Mouse (Mus musculus): Measurements from ENCODE around the gene Ifna11. TPM values are rescaled to one million over a fixed set of nuclear protein-coding genes. Genes with fewer than 3 reads are reported as not detected.
"Not testable (repeated sequence)": the region's sequence is repeated elsewhere in the genome, so short reads cannot be mapped to it uniquely, and the experiment has no call there.

The Ifna11 gene
- polyA plus RNA-seq, 1 experiment from 2014 or later: not detected

DNA sequence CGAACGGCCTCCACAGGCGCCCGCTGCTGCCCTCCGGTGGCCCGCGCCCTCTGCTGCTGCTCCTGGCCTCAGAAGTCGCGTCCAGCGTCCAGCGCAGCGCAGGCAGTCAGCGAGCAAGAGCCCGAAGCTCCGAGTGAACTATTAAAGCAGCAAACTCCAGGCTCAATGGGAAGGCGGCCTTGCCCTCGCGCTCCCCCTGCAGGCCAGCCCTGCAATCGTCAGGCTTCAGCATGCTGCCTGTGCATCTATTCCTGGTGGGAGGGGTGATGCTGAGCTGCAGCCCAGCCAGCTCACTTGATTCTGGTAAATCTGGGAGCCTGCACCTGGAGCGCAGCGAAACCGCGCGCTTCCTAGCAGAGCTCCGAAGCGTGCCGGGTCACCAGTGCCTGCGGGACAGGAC is 31.4 kb upstream of the Ifna11 start, which contains the start of gene Gm13277:
Gene Gm13277 (plus strand): TSS at position 231 of the 400 bp plus-strand sequence.
- 0% methylated on average over 3 of the region's 28 CpGs for WGBS
- not testable (repeated sequence) for H3K27me3 ChIP-seq (ENCODE audit: control insufficient read depth, insufficient read depth, low read length); ATAC-seq (replicated peaks; ENCODE audit: insufficient number of reproducible peaks, low FRiP score, low TSS enrichment, low read depth)

DNA sequence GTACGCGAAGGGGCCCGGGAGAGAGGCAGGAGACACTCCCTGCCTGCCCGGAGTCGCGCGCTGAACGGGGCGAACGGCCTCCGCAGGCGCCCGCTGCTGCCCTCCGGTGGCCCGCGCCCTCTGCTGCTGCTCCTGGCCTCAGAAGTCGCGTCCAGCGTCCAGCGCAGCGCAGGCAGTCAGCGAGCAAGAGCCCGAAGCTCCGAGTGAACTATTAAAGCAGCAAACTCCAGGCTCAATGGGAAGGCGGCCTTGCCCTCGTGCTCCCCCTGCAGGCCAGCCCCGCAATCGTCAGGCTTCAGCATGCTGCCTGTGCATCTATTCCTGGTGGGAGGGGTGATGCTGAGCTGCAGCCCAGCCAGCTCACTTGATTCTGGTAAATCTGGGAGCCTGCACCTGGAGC is 28.5 kb upstream of the Ifna11 start, which contains the start of gene Gm13278:
Gene Gm13278 (plus strand): TSS at position 301 of the 400 bp plus-strand sequence.
- H3K27me3 ChIP-seq (ENCODE audit: control insufficient read depth, insufficient read depth, low read length); H3K9me3 ChIP-seq (replicated peaks; ENCODE audit: control insufficient read depth, low read length); H3K27ac ChIP-seq (replicated peaks; ENCODE audit: low read depth, low read length); H3K4me3 ChIP-seq (ENCODE audit: low read depth, low read length); H3K9ac ChIP-seq (replicated peaks; ENCODE audit: low read length); H3K4me1 ChIP-seq (ENCODE audit: control insufficient read depth, insufficient read depth, low read length); ATAC-seq (replicated peaks; ENCODE audit: insufficient number of reproducible peaks, low FRiP score, low TSS enrichment, low read depth); DNase-seq (ENCODE audit: low spot score); H3K36me3 ChIP-seq (replicated peaks; ENCODE audit: control insufficient read depth, insufficient read depth, low read depth, low read length); H3K4me2 ChIP-seq (ENCODE audit: low read depth, low read length): not testable (repeated sequence)
- no CpG with 5 or more reads among the region's 28 CpGs for WGBS

More for the DNA sequence above, 31.4 kb upstream of the Ifna11 start, which contains the start of gene Gm13277:
- not testable (repeated sequence) for H3K9me3 ChIP-seq (replicated peaks; ENCODE audit: control insufficient read depth, low read length); H3K4me3 ChIP-seq (ENCODE audit: low read depth, low read length); DNase-seq (ENCODE audit: low spot score); H3K4me2 ChIP-seq (ENCODE audit: low read depth, low read length); H3K4me1 ChIP-seq (ENCODE audit: control insufficient read depth, insufficient read depth, low read length); H3K36me3 ChIP-seq (replicated peaks; ENCODE audit: control insufficient read depth, insufficient read depth, low read depth, low read length); H3K27ac ChIP-seq (replicated peaks; ENCODE audit: low read depth, low read length); H3K9ac ChIP-seq (replicated peaks; ENCODE audit: low read length)

DNA sequence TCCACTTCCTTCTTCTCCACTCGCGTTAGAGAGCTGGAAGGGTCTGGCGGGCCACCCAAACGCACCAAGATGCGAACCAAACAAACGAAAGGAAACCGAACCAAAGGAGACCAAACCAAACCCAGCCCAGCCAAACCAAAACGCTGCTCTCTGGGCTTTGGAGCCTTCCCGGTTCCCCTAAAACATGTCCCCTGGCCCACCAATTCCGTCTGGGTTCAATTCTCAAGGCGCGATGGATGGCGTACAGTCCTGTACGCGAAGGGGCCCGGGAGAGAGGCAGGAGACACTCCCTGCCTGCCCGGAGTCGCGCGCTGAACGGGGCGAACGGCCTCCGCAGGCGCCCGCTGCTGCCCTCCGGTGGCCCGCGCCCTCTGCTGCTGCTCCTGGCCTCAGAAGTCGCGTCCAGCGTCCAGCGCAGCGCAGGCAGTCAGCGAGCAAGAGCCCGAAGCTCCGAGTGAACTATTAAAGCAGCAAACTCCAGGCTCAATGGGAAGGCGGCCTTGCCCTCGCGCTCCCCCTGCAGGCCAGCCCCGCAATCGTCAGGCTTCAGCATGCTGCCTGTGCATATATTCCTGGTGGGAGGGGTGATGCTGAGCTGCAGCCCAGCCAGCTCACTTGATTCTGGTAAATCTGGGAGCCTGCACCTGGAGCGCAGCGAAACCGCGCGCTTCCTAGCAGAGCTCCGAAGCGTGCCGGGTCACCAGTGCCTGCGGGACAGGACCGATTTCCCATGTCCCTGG is 25.7 kb upstream of the Ifna11 start, which contains the start of gene Gm13275:
Gene Gm13275 (plus strand): TSS at position 552 of the 740 bp plus-strand sequence.
- not testable (repeated sequence) for H3K4me2 ChIP-seq (ENCODE audit: low read depth, low read length); H3K27me3 ChIP-seq (ENCODE audit: control insufficient read depth, insufficient read depth, low read length); ATAC-seq (replicated peaks; ENCODE audit: insufficient number of reproducible peaks, low FRiP score, low TSS enrichment, low read depth); H3K9ac ChIP-seq (replicated peaks; ENCODE audit: low read length); H3K27ac ChIP-seq (replicated peaks; ENCODE audit: low read depth, low read length); H3K4me1 ChIP-seq (ENCODE audit: control insufficient read depth, insufficient read depth, low read length); H3K4me3 ChIP-seq (ENCODE audit: low read depth, low read length); DNase-seq (ENCODE audit: low spot score); H3K9me3 ChIP-seq (replicated peaks; ENCODE audit: control insufficient read depth, low read length); H3K36me3 ChIP-seq (replicated peaks; ENCODE audit: control insufficient read depth, insufficient read depth, low read depth, low read length)
- 1% methylated on average over 9 of the region's 52 CpGs for WGBS

DNA sequence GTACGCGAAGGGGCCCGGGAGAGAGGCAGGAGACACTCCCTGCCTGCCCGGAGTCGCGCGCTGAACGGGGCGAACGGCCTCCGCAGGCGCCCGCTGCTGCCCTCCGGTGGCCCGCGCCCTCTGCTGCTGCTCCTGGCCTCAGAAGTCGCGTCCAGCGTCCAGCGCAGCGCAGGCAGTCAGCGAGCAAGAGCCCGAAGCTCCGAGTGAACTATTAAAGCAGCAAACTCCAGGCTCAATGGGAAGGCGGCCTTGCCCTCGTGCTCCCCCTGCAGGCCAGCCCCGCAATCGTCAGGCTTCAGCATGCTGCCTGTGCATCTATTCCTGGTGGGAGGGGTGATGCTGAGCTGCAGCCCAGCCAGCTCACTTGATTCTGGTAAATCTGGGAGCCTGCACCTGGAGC is 22.7 kb upstream of the Ifna11 start, which contains the start of gene Gm13279:
Gene Gm13279 (plus strand): TSS at position 301 of the 400 bp plus-strand sequence.
- not testable (repeated sequence) for H3K4me3 ChIP-seq (ENCODE audit: low read depth, low read length); H3K27me3 ChIP-seq (ENCODE audit: control insufficient read depth, insufficient read depth, low read length); DNase-seq (ENCODE audit: low spot score); H3K9me3 ChIP-seq (replicated peaks; ENCODE audit: control insufficient read depth, low read length); H3K9ac ChIP-seq (replicated peaks; ENCODE audit: low read length); H3K36me3 ChIP-seq (replicated peaks; ENCODE audit: control insufficient read depth, insufficient read depth, low read depth, low read length); H3K4me1 ChIP-seq (ENCODE audit: control insufficient read depth, insufficient read depth, low read length); H3K27ac ChIP-seq (replicated peaks; ENCODE audit: low read depth, low read length); H3K4me2 ChIP-seq (ENCODE audit: low read depth, low read length); ATAC-seq (replicated peaks; ENCODE audit: insufficient number of reproducible peaks, low FRiP score, low TSS enrichment, low read depth)
- WGBS: no CpG with 5 or more reads among the region's 28 CpGs

DNA sequence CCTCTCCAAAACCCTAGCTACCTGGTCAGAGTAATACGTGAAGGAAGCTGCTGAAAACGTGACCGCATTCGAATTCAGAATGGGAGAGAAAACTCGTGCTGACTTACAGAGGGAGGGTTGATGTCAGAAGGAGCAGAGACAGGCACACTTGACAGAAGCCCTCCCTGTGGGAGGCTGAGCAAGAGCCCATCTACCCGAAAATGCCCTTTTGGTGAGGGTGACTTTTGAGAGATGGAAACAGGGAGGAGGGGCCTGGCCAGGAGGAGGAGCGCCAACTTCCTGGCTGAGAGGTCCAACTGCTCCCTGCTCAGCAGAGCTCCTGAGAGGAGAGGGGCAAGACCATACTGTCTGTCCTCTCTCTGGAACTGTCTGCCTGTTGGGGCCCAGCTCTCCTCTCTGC is 20.4 kb upstream of the Ifna11 start, which contains the start of gene Gm13285:
Gene Gm13285 (plus strand): TSS at position 301 of the 400 bp plus-strand sequence.
- WGBS: 10% methylated on average over 3 of the region's 7 CpGs
- not testable (repeated sequence) for H3K9me3 ChIP-seq (replicated peaks; ENCODE audit: control insufficient read depth, low read length); H3K27ac ChIP-seq (replicated peaks; ENCODE audit: low read depth, low read length); H3K9ac ChIP-seq (replicated peaks; ENCODE audit: low read length); H3K4me3 ChIP-seq (ENCODE audit: low read depth, low read length); H3K36me3 ChIP-seq (replicated peaks; ENCODE audit: control insufficient read depth, insufficient read depth, low read depth, low read length); ATAC-seq (replicated peaks; ENCODE audit: insufficient number of reproducible peaks, low FRiP score, low TSS enrichment, low read depth); H3K4me1 ChIP-seq (ENCODE audit: control insufficient read depth, insufficient read depth, low read length); H3K4me2 ChIP-seq (ENCODE audit: low read depth, low read length); DNase-seq (ENCODE audit: low spot score); H3K27me3 ChIP-seq (ENCODE audit: control insufficient read depth, insufficient read depth, low read length)

DNA sequence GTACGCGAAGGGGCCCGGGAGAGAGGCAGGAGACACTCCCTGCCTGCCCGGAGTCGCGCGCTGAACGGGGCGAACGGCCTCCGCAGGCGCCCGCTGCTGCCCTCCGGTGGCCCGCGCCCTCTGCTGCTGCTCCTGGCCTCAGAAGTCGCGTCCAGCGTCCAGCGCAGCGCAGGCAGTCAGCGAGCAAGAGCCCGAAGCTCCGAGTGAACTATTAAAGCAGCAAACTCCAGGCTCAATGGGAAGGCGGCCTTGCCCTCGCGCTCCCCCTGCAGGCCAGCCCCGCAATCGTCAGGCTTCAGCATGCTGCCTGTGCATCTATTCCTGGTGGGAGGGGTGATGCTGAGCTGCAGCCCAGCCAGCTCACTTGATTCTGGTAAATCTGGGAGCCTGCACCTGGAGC is 16.8 kb upstream of the Ifna11 start, which contains the start of gene Gm13287:
Gene Gm13287 (plus strand): TSS at position 301 of the 400 bp plus-strand sequence.
- no CpG with 5 or more reads among the region's 29 CpGs for WGBS
- ATAC-seq (replicated peaks; ENCODE audit: insufficient number of reproducible peaks, low FRiP score, low TSS enrichment, low read depth): not testable (repeated sequence)

DNA sequence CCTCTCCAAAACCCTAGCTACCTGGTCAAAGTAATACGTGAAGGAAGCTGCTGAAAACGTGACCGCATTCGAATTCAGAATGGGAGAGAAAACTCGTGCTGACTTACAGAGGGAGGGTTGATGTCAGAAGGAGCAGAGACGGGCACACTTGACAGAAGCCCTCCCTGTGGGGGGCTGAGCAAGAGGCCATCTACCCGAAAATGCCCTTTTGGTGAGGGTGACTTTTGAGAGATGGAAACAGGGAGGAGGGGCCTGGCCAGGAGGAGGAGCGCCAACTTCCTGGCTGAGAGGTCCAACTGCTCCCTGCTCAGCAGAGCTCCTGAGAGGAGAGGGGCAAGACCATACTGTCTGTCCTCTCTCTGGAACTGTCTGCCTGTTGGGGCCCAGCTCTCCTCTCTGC is 14.5 kb upstream of the Ifna11 start, which contains the start of gene Gm13288:
Gene Gm13288 (plus strand): TSS at position 301 of the 400 bp plus-strand sequence.
- not testable (repeated sequence) for H3K27me3 ChIP-seq (ENCODE audit: control insufficient read depth, insufficient read depth, low read length); ATAC-seq (replicated peaks; ENCODE audit: insufficient number of reproducible peaks, low FRiP score, low TSS enrichment, low read depth); H3K4me2 ChIP-seq (ENCODE audit: low read depth, low read length); H3K27ac ChIP-seq (replicated peaks; ENCODE audit: low read depth, low read length); H3K9me3 ChIP-seq (replicated peaks; ENCODE audit: control insufficient read depth, low read length); DNase-seq (ENCODE audit: low spot score); H3K4me1 ChIP-seq (ENCODE audit: control insufficient read depth, insufficient read depth, low read length); H3K4me3 ChIP-seq (ENCODE audit: low read depth, low read length); H3K36me3 ChIP-seq (replicated peaks; ENCODE audit: control insufficient read depth, insufficient read depth, low read depth, low read length); H3K9ac ChIP-seq (replicated peaks; ENCODE audit: low read length)
- no CpG with 5 or more reads among the region's 8 CpGs for WGBS

More for the DNA sequence above, 16.8 kb upstream of the Ifna11 start, which contains the start of gene Gm13287:
- not testable (repeated sequence) for H3K4me2 ChIP-seq (ENCODE audit: low read depth, low read length); H3K27me3 ChIP-seq (ENCODE audit: control insufficient read depth, insufficient read depth, low read length); H3K36me3 ChIP-seq (replicated peaks; ENCODE audit: control insufficient read depth, insufficient read depth, low read depth, low read length); H3K27ac ChIP-seq (replicated peaks; ENCODE audit: low read depth, low read length); DNase-seq (ENCODE audit: low spot score); H3K4me1 ChIP-seq (ENCODE audit: control insufficient read depth, insufficient read depth, low read length); H3K9me3 ChIP-seq (replicated peaks; ENCODE audit: control insufficient read depth, low read length); H3K9ac ChIP-seq (replicated peaks; ENCODE audit: low read length); H3K4me3 ChIP-seq (ENCODE audit: low read depth, low read length)

DNA sequence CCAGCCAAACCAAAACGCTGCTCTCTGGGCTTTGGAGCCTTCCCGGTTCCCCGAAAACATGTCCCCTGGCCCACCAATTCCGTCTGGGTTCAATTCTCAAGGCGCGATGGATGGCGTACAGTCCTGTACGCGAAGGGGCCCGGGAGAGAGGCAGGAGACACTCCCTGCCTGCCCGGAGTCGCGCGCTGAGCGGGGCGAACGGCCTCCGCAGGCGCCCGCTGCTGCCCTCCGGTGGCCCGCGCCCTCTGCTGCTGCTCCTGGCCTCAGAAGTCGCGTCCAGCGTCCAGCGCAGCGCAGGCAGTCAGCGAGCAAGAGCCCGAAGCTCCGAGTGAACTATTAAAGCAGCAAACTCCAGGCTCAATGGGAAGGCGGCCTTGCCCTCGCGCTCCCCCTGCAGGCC is 14.0 kb upstream of the Ifna11 start:
- H3K4me3 ChIP-seq (ENCODE audit: low read depth, low read length); H3K4me1 ChIP-seq (ENCODE audit: control insufficient read depth, insufficient read depth, low read length); ATAC-seq (replicated peaks; ENCODE audit: insufficient number of reproducible peaks, low FRiP score, low TSS enrichment, low read depth); H3K27ac ChIP-seq (replicated peaks; ENCODE audit: low read depth, low read length); H3K4me2 ChIP-seq (ENCODE audit: low read depth, low read length); H3K9ac ChIP-seq (replicated peaks; ENCODE audit: low read length); DNase-seq (ENCODE audit: low spot score); H3K9me3 ChIP-seq (replicated peaks; ENCODE audit: control insufficient read depth, low read length); H3K36me3 ChIP-seq (replicated peaks; ENCODE audit: control insufficient read depth, insufficient read depth, low read depth, low read length); H3K27me3 ChIP-seq (ENCODE audit: control insufficient read depth, insufficient read depth, low read length): not testable (repeated sequence)
- WGBS: no CpG with 5 or more reads among the region's 34 CpGs

Measured in embryonic facial prominence, embryonic 11.5 days (tissue).